Mouse (Mus musculus) ES-Bruce4 (cell line): Measurements from ENCODE around the gene Akt1s1. TPM values are rescaled to one million over a fixed set of nuclear protein-coding genes. Genes with fewer than 3 reads are reported as not detected.
A peak's percentile ranks its signal among the peaks of the same experiment; 100 is the strongest.

Experiments used
- H3K27ac ChIP-seq: 2 replicates; pipeline ENCODE4 v1.5.1; 2012; ENCODE audit warnings: low read length, inconsistent platforms; ENCODE audit not compliant: insufficient read depth
- H3K27me3 ChIP-seq: 2 replicates; pipeline ENCODE4 v1.6.1; 2012; ENCODE audit warnings: mild to moderate bottlenecking, low read length, inconsistent platforms; ENCODE audit not compliant: control insufficient read depth, poor library complexity, insufficient read depth, severe bottlenecking
- H3K36me3 ChIP-seq: 2 replicates; pipeline ENCODE4 v1.6.1; 2012; ENCODE audit warnings: inconsistent platforms, mild to moderate bottlenecking, low read length, moderate library complexity; ENCODE audit not compliant: control insufficient read depth, poor library complexity, insufficient read depth, severe bottlenecking
- H3K4me1 ChIP-seq: one replicate; pipeline ENCODE4 v1.8.1; 2011; ENCODE audit warnings: low read length; ENCODE audit not compliant: control insufficient read depth, insufficient read depth
- H3K4me3 ChIP-seq: 2 replicates; pipeline ENCODE4 v1.5.1; 2011; ENCODE audit warnings: low read depth, mild to moderate bottlenecking, low read length
- H3K9ac ChIP-seq: 2 replicates; pipeline ENCODE4 v1.6.1; 2012; ENCODE audit warnings: low read depth, mild to moderate bottlenecking, inconsistent platforms; ENCODE audit not compliant: poor library complexity, severe bottlenecking
- H3K9me3 ChIP-seq: replicated peaks from 2 replicates; pipeline ENCODE4 v1.6.1; 2012; ENCODE audit warnings: mild to moderate bottlenecking, low read length, inconsistent platforms; ENCODE audit not compliant: control insufficient read depth, poor library complexity, insufficient read depth, severe bottlenecking
- CTCF ChIP-seq: IDR thresholded peaks from one replicate; pipeline ENCODE4 v1.8.1; 2011; ENCODE audit warnings: low read depth, low read length
- EP300 ChIP-seq: IDR thresholded peaks from 2 replicates; pipeline ENCODE4 v1.6.1; 2011; ENCODE audit warnings: low read depth, low read length; ENCODE audit not compliant: insufficient read depth
- POLR2A ChIP-seq: IDR thresholded peaks from one replicate; pipeline ENCODE4 v1.8.1; 2011; ENCODE audit warnings: low read length; ENCODE audit not compliant: insufficient read depth
- polyA plus RNA-seq: library from polyadenylated mRNA; stranded (reverse); fragments of >200 nt; gene quantifications from 2 replicates; pipeline ENCODE4 v1.2.4, GENCODE M21; 2011; ENCODE audit warnings: low read depth; ENCODE audit not compliant: missing spikeins, insufficient read depth, insufficient read length

Akt1s1 gene
- polyA plus RNA-seq, 1 experiment = 38.3 TPM

GRCm38 (mm10) chr7:44849416-44850111 lies 773 bp downstream of the Akt1s1 start:
- H3K36me3 ChIP-seq = no peaks in the 10 kb centered on the region
- H3K4me3 ChIP-seq = peak overlapping the region; percentile 88
- H3K9ac ChIP-seq = peak overlapping the region; percentile 69
- TF ChIP-seq CTCF = no peak
- 0 out of 2 replicates have a peak, but pooled peaks have one; percentile 57 for TF ChIP-seq EP300
- TF ChIP-seq POLR2A = peak; percentile 75
- H3K9me3 ChIP-seq = no peaks in the 10 kb centered on the region
- H3K27ac ChIP-seq = peak overlapping the region; percentile 77
- H3K27me3 ChIP-seq = no peaks in the 10 kb centered on the region
- H3K4me1 ChIP-seq = no peaks in the 10 kb centered on the region

- Histone ChIP-seq H3K36me3 (no peaks in the 10 kb centered on the region), H3K4me3 (peak overlapping the region; percentile 88), H3K4me1 (no peaks in the 10 kb centered on the region)
Observed at GRCm38 (mm10) chr7:44850146-44850545, 1.4 kb downstream of the Akt1s1 start.

GRCm38 (mm10) chr7:44850789-44851624 lies 2.2 kb downstream of the Akt1s1 start:
- H3K9ac ChIP-seq = peak overlapping the region; percentile 69
- H3K9me3 ChIP-seq = no peaks in the 10 kb centered on the region
- no peaks in the 10 kb centered on the region for H3K27me3 ChIP-seq
- H3K4me3 ChIP-seq = peak overlapping the region; percentile 88
- H3K36me3 ChIP-seq = no peaks in the 10 kb centered on the region
- no peaks in the 10 kb centered on the region for H3K4me1 ChIP-seq
- no peak overlapping the region for H3K27ac ChIP-seq
- TF ChIP-seq EP300 = no peak
- no peak for TF ChIP-seq CTCF
- TF ChIP-seq POLR2A = no peak

More at GRCm38 (mm10) chr7:44850146-44850545, 1.4 kb downstream of the Akt1s1 start:
- TF ChIP-seq POLR2A = no peak
- TF ChIP-seq CTCF = no peak
- TF ChIP-seq EP300 = no peak
- Histone ChIP-seq H3K27me3 (no peaks in the 10 kb centered on the region), H3K27ac (peak overlapping the region; percentile 54), H3K9me3 (no peaks in the 10 kb centered on the region), H3K9ac (peak overlapping the region; percentile 69)

- Histone ChIP-seq H3K9me3 (no peaks in the 10 kb centered on the region), H3K4me3 (no peak overlapping the region), H3K4me1 (no peaks in the 10 kb centered on the region), H3K27me3 (no peaks in the 10 kb centered on the region), H3K9ac (no peak overlapping the region), H3K36me3 (no peaks in the 10 kb centered on the region), H3K27ac (no peak overlapping the region)
- no peak for TF ChIP-seq EP300
- no peak for TF ChIP-seq CTCF
- no peak for TF ChIP-seq POLR2A
Observed at GRCm38 (mm10) chr7:44851625-44852234, 2.9 kb downstream of the Akt1s1 start.

GRCm38 (mm10) chr7:44852259-44853027 lies 3.7 kb downstream of the Akt1s1 start:
- no peaks in the 10 kb centered on the region for H3K9me3 ChIP-seq
- no peaks in the 10 kb centered on the region for H3K4me1 ChIP-seq
- no peak overlapping the region for H3K27ac ChIP-seq
- H3K27me3 ChIP-seq = no peaks in the 10 kb centered on the region
- H3K9ac ChIP-seq = peak overlapping the region; percentile 41; the same call in 1 of the 2 replicates
- no peaks in the 10 kb centered on the region for H3K36me3 ChIP-seq
- TF ChIP-seq EP300 (no peak), POLR2A (no peak), CTCF (no peak)
- peak overlapping the region; percentile 35 for H3K4me3 ChIP-seq
